Mouse (Mus musculus) retina, embryonic 14.5 days (tissue): ENCODE results near the gene G6pc3.

Experiments
- DNase-seq: peaks from one replicate; pipeline ENCODE4 v3.0.0-alpha.2; 2015; ENCODE audit warnings: low spot score

G6pc3 gene

DNA sequence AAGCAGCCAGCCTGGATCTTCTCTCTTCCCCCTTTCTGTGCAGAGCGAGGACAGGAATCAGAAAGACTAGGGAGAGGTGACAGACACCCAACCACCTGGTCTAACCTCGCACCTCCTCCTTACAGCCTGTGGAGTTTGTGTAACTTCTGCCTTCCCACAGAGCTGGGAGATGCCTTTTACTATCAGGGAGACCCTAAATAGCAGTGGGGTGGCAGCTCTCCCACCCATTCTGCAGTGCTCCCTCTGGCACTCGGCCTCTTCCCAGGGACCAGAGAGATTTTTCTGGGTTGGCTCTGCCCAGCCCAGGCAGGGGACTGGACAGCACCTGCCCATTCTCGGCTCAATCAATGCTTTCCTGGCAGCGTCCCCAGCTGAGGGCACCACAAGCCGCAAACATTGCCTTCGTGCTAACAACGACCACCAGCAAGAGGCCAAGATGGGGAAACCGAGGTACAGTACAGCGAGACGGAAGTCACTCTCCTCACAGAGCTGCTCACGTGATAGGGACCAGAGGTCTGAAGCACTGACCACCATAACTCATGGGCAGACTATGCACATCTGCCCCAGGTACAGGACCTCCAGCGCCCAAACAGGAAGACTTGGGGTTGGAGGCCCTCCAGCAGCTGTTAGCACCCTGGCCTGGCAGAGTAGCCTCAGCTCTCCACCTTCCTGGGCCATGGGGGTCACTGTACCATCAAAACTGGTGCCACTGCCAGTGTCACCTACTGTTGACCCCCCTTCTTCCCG is 30.0 kb downstream of the G6pc3 start:
- DNase-seq: no peak

DNA sequence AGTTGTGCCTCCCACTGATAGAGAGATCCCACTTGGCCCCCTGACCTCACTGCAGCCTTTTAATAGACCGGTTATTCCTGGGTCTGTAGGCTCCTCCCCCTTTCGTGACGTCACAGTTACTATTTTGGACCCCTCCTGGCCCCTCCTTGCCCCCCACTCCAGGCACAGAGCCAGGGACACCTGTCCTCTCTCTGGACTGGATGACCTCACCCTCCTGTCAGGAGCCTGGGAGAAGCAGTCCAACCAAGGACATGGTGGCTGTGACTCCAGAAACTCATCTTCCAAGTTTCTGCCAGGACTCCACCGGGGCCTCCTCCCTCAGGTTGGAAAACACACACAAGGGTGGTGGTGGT is 30.6 kb downstream of the G6pc3 start:
- DNase-seq: no peak

DNA sequence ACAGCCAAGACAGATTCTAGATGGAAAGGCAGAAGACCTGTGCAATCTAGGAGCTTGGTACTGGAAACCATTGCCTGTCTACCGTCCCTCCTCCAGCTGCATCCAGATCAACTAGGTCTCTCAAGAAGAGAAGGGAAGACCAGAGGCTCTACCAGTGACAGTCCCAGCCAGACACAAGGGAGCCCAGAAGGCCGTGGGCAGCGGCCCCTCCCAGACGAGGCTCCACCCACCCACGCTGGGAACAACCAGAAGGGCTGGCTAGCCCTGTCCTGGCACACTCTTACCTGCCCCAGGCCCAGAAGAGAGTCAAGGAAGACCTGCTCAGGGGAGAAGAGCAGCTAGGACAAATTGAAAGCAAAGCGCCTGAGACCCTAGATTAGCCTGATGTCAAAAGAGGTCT is 31.0 kb downstream of the G6pc3 start:
- DNase-seq: no peak

DNA sequence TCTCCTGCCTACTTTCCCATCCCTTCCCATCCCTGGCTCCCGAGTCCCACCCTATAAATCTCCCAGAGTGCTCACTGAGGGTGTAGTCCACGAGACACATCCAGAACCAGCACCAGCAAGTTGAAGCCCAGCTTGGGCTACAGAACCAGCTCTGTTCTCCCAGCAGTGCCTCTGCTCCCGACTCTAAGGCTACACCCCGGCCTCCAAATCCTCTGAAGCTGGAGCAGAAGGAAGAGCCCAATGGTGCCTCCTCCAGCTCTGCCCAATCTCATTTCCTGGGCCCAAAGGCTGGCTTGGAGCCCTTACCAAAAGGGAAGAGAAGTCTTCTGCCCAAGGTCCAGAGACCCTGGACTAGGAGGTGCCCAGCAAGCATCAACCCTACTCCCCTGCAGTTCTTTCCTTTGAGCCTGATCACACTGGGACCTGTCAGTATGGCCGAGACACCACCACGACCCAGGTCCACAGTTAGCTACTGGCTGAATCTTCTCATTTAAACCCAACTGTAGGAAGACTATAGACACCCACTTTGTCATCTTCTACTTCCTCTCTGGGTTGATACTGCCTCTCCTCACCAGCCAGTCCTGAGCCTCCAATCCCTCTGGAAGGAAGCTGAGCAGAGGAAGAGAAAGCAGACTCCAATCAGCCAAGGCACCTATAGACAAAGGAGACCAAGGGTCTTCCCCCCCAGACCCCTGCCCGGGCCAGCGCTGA is 32.0 kb downstream of the G6pc3 start:
- no peak for DNase-seq

DNA sequence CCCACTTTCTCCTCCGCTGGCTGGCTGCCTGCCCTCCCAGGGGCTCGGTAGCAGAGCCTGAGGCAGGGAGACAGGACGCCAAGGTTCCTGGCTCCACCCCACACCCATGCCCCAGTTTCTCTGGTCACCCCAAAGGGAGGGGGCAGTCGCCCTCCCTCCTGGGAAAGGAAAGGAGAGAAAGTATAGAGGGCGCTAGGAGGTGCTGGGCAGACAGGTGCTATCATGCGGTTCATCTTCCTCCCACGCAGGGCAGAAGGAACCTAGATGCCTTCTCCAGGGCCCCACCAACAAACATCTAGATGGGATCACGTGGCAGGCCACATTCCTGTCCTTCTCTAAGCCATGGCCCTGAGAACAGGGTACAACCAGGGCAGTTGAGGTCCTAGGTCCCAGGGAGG is 32.5 kb downstream of the G6pc3 start:
- DNase-seq: peak; percentile 64

DNA sequence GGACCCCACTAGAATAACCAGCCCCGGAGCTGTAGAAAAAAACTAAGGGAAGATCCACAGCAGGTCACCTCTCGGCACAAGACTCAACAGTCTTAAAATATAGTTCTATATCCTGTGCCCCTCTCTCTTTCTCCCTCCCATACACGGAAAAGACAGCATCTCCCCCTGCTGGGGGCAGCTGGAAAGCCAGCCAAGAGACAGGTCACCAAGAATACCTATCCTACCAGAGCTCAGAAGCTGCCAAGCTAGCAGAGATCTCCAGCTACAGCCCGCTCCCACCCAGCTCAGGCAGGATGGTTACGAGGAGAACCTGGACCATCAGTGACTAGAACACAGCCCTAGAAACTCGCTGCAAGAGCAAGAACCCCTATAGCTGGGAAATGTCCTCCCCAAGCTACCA is 33.7 kb downstream of the G6pc3 start:
- peak; percentile 85 for DNase-seq

DNA sequence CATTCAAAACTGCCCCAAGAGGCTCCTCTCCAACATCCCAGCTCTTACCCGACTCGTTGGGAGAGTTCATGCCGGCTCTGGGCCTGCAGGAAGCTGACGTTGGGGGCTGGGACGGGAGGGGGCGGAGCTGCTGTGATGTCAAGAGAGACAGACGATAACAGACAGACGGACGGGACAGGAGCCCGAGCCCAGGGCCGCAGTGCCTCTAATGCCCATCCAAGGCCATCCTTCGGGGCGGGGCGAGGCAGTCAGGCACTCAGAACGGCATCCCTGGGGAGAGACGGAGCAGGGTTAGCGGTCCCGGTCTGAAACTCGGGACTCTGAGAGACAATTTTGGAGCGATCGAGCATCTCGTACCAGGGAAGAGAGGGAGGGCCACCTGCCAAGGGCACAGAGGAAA is 35.3 kb downstream of the G6pc3 start:
- no peak for DNase-seq

DNA sequence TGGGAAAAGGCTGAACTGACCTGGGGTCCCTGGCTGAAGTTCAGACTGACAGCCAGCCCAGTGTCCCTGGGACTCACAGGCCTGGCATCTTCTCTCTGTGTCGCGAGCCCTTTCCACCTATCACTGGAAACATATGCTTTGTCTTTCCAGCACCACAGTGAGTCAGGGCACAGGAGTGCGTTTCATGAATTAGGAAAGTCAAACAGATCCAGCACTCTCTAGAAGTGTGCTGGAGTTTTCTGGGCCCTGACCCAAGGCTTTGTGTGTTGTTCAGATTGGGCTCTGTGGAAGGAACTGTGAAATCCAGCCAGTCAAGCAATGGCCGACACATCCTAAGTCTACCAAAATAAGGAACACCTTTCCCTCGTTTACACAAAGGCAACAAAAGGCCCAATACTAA is 35.8 kb downstream of the G6pc3 start:
- no peak for DNase-seq

DNA sequence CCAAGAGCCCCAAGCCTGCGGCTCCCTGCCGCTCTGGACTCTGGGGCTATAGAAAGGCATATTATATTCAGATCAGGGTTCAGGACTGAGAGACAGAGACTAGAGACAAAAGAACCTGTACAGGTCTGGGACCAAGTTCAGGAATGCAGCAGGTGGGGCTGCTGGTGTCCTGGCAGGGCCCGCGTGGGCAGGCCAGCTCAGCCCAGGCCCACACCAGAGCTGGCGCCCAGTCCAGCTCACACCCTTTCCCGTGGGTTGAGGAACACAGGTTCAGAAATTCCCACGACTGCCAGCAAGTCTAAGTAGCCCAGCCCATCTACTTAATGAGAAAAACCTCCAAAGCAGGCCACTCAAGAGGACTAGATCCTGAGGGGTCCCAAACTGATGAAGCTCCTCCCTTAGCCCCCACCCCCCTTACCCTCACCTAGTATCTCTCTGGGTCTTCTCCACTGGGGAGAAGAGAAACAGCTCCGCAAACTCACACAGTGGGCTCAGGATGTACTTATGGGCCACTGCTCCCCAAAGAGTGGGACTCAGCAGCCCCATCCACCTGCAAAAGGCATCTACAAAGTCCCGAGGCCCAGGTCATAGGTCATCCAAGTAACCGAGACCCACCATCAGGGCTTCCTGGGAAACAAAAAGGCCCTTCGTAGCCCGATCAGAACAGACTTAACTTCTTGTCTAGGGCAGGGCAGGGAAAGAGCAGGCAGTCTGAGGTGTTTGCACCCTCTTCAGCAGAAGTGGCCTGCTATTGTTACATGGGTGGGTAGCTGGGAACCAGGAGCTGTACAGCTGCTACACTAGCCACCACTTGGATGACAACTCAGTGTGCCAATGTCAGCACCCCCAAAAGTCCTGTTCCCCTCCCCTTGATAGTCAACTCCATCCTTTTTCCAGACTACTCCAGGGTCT is 36.9 kb downstream of the G6pc3 start:
- DNase-seq: no peak

DNA sequence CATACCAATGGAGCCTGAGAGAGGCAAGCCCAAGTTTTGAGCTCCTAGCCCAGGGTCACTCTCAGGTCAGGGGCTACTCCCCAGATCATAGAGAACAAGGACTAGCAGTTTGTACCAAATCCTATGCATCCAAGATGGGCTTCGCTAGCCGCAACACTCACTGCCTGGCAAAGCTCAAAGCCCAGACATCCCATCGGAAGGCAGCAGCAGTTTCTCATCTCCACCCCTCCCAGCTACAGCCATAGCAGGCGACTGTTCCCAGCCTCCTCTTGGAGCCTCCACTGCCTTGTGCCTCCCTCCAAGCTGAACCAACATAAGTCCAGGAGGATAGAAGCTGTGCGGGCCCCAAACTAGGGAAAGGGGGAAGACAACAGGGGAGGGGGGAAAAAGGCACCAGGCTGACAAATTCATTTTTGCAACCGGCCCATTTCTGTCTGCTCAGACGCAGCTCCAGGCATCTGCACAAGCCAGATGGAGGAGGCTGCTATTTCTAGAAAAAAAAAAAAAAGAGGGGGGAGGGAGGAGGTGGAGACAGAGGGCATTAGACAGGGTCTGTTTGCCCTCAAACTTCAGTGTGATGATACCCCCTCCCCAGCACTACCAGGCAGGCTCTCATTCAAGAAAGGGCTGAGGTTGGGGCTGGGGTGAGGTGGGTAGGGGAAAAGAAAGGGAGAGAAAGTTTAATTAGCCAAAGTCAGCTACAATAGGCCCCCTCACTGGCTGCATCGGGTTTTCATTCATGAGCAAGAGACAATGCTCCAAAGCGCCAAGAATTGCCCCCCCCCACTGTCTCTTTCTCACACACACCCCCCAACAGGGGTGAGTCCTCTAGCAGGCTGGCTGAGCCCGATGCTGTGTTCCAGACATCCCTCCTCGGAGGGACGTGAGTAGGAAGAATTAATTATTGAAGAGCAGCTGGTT is 38.1 kb downstream of the G6pc3 start:
- DNase-seq: peak; percentile 51

DNA sequence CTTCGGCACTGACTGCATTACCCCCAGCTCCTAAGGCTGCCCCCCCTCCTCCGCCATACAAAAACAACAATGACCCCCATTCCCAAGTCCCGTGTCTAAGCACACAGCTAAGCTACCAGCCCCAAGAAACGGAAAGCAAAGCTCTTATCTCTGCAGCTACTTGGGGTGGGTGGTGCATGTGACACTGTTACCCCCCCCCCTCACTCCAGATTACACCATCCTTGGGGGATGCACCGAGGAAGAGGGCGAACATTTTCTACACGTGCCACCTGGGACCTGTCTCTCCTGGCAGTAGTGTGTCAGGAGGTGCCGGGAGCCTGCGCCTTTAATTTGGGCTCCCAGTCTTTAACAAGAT is 38.7 kb downstream of the G6pc3 start:
- peak; percentile 25 for DNase-seq

DNA sequence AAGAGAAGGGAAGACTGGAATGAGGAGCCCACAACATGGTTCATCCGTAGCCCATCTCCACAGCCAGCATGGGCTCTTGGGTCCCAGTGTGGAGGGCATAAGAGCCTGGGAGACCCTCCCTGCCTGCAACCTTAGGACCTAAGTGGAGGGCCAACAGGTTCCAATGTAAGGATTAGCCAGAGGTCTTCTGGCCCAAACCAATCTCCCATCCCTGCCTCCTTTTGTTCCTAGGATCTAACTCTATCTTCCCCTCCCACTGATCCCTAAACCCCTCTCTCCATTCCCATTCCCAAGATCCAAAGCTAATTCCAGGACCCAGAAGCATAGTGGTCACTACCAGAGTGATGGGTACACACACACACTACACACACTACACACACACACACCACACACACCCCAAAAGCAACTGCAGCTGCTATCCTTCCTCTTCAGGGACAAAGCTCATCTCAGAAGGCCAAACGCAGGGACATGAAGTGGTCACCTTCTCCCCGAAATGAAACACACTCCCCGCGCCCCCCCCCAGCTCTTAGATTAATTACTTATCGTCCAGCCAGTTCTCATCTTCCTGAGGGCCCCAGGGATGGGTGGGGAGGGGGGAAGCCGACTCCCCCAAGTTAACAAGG is 39.3 kb downstream of the G6pc3 start:
- DNase-seq: no peak

DNA sequence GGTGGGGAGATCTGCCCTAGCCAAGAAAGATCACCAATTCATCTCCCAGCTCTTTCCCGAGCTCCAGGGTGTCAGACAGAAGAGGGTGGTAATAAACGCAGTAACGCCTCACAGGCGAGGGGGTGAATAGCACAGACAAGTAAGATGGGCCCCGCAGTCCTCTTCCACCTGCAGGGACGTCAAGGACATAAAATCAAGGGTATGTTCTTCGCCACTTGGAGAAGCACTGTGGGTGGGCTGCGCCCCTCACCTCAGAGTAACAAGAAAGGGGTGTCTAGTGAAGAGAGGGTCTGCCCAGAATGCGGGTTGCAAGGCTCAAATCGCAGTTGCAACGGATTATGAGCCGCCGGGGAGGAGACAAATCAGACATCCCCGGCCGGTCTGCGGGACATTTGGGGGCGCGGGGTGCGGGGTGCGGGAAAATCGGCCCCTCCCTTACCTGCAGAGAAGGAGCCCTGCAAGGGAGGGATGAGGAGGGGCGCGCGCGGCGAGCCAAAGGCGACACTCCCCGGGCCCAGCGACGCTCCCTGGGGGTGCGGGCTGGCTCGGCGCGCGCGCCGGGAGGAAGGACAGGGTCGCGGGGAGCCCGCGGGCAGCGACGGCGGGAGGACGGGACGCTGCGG is 40.0 kb downstream of the G6pc3 start:
- peak; percentile 30 for DNase-seq

DNA sequence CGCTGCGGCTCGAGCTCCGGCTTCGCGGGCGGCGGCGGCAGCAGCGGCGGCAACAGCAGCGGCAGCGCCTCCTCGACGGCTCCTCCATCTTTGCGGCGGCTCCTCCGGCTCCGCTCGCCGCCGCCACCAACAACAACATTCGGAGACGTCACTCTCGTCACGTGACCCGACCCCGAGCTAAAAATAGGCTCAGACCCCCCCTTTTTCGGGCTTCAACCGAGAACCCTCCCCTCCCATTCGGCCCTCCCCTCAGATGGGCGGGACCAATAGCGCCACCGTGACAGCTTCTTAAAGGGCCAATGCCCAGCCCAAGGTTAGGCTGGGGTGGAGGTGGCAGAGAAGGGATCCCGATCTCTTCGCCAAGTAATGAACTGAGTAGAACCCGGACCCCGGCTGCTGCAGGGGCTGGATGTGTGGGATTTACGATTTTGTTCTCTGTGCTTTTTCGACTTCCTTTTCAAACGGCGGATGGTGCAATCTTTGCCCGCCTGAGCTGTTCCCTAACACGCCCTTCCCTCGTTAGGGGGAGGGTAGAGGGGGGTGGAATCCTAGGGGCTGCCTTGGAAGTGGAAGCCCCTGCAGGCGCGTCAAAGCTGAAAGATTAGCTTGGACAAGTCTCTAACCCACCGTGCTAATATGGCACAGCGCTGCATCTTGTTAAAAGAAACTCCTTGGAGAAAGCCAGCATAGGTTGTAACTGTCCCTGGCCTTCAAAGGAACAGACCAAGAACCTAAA is 40.8 kb downstream of the G6pc3 start, which contains the start of gene Hdac5:
TSS of gene Hdac5 (minus strand) at position 161 of the 736 bp plus-strand sequence.
- DNase-seq: peak; percentile 99

DNA sequence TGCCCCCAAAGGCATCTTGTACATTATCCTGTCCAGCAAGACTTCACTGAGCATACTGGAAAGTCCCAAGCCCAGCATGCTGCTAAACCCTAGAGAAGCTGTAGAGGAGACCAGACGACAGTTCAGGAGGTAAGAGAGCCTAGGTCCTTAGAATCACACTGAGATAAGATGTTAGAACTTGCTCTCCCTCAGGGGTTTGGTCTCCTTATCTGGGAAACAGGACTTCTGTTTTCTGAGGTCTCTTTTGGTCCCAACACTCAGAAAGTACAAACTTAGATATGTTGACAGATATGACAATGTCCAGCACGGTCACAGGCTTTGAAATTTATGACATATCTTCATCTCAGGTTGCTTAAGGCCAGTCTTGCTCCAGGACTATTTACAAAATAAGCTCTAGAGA is 46.6 kb downstream of the G6pc3 start:
- DNase-seq: no peak

DNA sequence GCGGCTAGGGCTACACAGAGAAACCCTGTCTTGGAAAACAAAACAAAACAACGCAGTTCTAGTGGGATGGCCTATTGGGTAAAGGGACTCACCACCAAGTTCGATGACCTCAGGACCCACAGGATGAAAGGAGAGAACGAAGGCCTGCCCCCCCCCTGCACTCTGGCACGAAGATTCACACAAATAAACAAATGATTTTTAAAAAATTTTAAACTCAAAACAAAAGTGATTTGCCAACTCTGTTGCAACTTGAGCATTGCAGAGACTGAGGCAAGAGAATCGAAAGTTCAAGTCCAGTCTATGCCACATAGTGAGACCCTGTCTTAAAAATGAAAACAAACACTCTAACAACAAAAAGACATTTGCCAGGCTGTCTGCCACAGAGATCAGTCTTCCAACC is 51.2 kb downstream of the G6pc3 start:
- no peak for DNase-seq

DNA sequence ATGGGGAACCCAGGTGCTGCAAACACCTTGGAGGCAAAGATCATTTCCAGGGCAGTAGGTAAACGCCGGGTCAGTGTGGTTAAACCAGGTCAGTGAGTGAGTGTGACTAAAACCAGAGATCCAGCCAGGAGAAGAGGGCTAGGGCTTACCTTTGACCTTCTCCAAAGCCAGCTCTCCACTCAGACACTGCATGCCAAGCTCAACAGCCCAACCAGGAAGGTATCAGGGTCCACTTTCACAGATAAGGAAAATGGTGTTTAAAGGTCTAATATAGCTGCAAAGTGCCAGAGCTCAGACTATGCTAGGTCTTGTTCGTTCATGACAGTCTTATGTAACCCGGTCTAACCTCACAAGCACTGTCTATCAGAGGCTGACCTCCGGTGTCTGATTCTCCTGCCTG is 51.8 kb downstream of the G6pc3 start:
- DNase-seq: no peak

DNA sequence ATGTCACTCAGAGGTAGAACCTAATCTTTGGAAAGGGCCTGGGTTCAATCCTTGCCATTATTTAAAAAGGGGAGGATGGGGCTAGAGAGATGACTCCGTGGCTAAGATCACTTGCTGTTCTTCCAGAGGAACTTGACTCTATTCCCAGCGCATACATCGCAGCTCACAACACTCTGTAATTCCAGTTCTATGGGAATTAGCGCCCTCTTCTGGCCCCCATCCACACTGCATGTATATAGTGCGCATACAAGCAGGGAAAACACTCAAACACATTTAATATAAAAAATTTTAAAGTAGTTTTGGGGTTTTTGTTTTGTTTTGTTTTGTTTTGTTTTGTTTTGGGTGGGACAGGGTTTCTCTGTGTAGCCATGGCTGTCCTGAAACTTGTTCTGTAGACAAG is 52.5 kb downstream of the G6pc3 start:
- DNase-seq: no peak
